Mouse (Mus musculus) spleen, adult 2 months (tissue): ENCODE results near the gene Cpa4. TPM values are rescaled to one million over a fixed set of nuclear protein-coding genes. Genes with fewer than 3 reads are reported as not detected.

Experiments used
- DNase-seq, 2 experiments: peaks; one replicate each; pipeline versions ENCODE4 v3.0.0 to v3.0.0-alpha.2; 2012 to 2021; ENCODE audit warnings: low spot score in 2 of 2, low read depth in 1 of 2
- H3K27ac ChIP-seq: fragments of 200-500 bp; 2 replicates; pipeline ENCODE4 v1.5.1; 2012; ENCODE audit warnings: low read length, inconsistent platforms; ENCODE audit not compliant: insufficient read depth
- H3K27me3 ChIP-seq: fragments of 200-500 bp; 2 replicates; pipeline ENCODE4 v1.6.1; 2012; ENCODE audit warnings: mild to moderate bottlenecking, moderate library complexity, low read length, inconsistent platforms; ENCODE audit not compliant: control insufficient read depth, insufficient read depth
- H3K36me3 ChIP-seq: fragments of 200-500 bp; 2 replicates; pipeline ENCODE4 v1.6.1; 2012; ENCODE audit warnings: mild to moderate bottlenecking, low read length, inconsistent platforms; ENCODE audit not compliant: control insufficient read depth, insufficient read depth
- H3K4me1 ChIP-seq: fragments of 200-500 bp; 2 replicates; pipeline ENCODE4 v1.6.1; 2011; ENCODE audit warnings: inconsistent platforms; ENCODE audit not compliant: control insufficient read depth, insufficient read depth, insufficient read length
- H3K4me3 ChIP-seq: fragments of 200-500 bp; 2 replicates; pipeline ENCODE4 v1.5.1; 2011; ENCODE audit warnings: mild to moderate bottlenecking, inconsistent platforms; ENCODE audit not compliant: insufficient read depth, insufficient read length; ENCODE audit errors: extremely low read depth
- CTCF ChIP-seq: fragments of 200-500 bp; IDR thresholded peaks from 2 replicates; pipeline ENCODE4 v1.5.1; 2011; ENCODE audit warnings: mild to moderate bottlenecking, inconsistent platforms; ENCODE audit not compliant: insufficient read depth, insufficient read length, insufficient replicate concordance; ENCODE audit errors: extremely low read depth
- POLR2A ChIP-seq: fragments of 200-500 bp; IDR thresholded peaks from 2 replicates; pipeline ENCODE4 v1.6.1; 2011; ENCODE audit warnings: low read depth, low read length, inconsistent platforms
- WGBS: fragments of 180-500 bp; shearing (Covaris S2); methylation state at CpG from one replicate; pipeline ENCODE4 v1.1.7; 2018; 5-methylcytosine and 5-hydroxymethylcytosine counted together
- polyA plus RNA-seq: library from polyadenylated mRNA; depleted of rRNA; stranded (reverse); fragments of >200 nt; gene quantifications from 2 replicates; pipeline ENCODE4 v1.2.3, GENCODE M21; 2012

The Cpa4 gene
- polyA plus RNA-seq, 1 experiment, result not detected

- WGBS, result 55% methylated on average over 5 of the region's 5 CpGs
Observed at GRCm38 (mm10) chr6:30591851-30592404, 23.8 kb downstream of the Cpa4 start.

GRCm38 (mm10) chr6:30592417-30592974 is 24.3 kb downstream of the Cpa4 start:
- no peaks in the 10 kb centered on the region for H3K27me3 ChIP-seq
- no peak for TF ChIP-seq POLR2A
- TF ChIP-seq CTCF, result no peak
- H3K27ac ChIP-seq, result no peak overlapping the region
- 73% methylated on average over 10 of the region's 10 CpGs for WGBS
- H3K4me1 ChIP-seq, result peaks cover 3% of the 10 kb centered on the region; the same call in 1 of the 2 replicates
- no peak overlapping the region for H3K4me3 ChIP-seq
- H3K36me3 ChIP-seq, result no peaks in the 10 kb centered on the region
- no peak for DNase-seq

More at GRCm38 (mm10) chr6:30591851-30592404, 23.8 kb downstream of the Cpa4 start:
- TF ChIP-seq POLR2A, result no peak
- no peak for DNase-seq
- H3K36me3 ChIP-seq, result no peaks in the 10 kb centered on the region
- peaks cover 3% of the 10 kb centered on the region; the same call in 1 of the 2 replicates for H3K4me1 ChIP-seq
- no peak overlapping the region for H3K4me3 ChIP-seq
- H3K27me3 ChIP-seq, result no peaks in the 10 kb centered on the region
- H3K27ac ChIP-seq, result no peak overlapping the region

GRCm38 (mm10) chr6:30594364-30594763 is 26.2 kb downstream of the Cpa4 start:
- peaks cover 3% of the 10 kb centered on the region; the same call in 1 of the 2 replicates for H3K4me1 ChIP-seq
- H3K4me3 ChIP-seq, result no peak overlapping the region
- 92% methylated on average over 7 of the region's 7 CpGs for WGBS
- TF ChIP-seq POLR2A (no peak), CTCF (no peak)
- no peak overlapping the region for H3K27ac ChIP-seq
- no peaks in the 10 kb centered on the region for H3K27me3 ChIP-seq
- DNase-seq, result no peak
- H3K36me3 ChIP-seq, result no peaks in the 10 kb centered on the region

- Histone ChIP-seq H3K4me1 (peaks cover 3% of the 10 kb centered on the region; the same call in 1 of the 2 replicates), H3K27me3 (no peaks in the 10 kb centered on the region), H3K4me3 (no peak overlapping the region), H3K36me3 (no peaks in the 10 kb centered on the region), H3K27ac (no peak overlapping the region)
- no peak for DNase-seq
- TF ChIP-seq CTCF (no peak), POLR2A (no peak)
- 96% methylated on average over 8 of the region's 8 CpGs for WGBS
Observed at GRCm38 (mm10) chr6:30596230-30596898, 28.2 kb downstream of the Cpa4 start.

GRCm38 (mm10) chr6:30600033-30600432 is 31.9 kb downstream of the Cpa4 start:
- WGBS, result 84% methylated on average over 3 of the region's 3 CpGs
- Histone ChIP-seq H3K4me3 (no peak overlapping the region), H3K27me3 (no peaks in the 10 kb centered on the region), H3K27ac (no peak overlapping the region), H3K36me3 (no peaks in the 10 kb centered on the region), H3K4me1 (no peaks in the 10 kb centered on the region)
- TF ChIP-seq CTCF (no peak), POLR2A (no peak)
- no peak for DNase-seq

- Histone ChIP-seq H3K4me1 (no peaks in the 10 kb centered on the region), H3K4me3 (no peak overlapping the region), H3K27me3 (no peaks in the 10 kb centered on the region), H3K27ac (no peak overlapping the region), H3K36me3 (no peaks in the 10 kb centered on the region)
- WGBS, result 84% methylated on average over 1 of the region's 1 CpGs
- TF ChIP-seq POLR2A (no peak), CTCF (no peak)
- DNase-seq, result no peak
Observed at GRCm38 (mm10) chr6:30600995-30601394, 32.8 kb downstream of the Cpa4 start.

GRCm38 (mm10) chr6:30604342-30604867 is 36.2 kb downstream of the Cpa4 start:
- Histone ChIP-seq H3K4me3 (no peak overlapping the region), H3K4me1 (no peaks in the 10 kb centered on the region), H3K36me3 (no peaks in the 10 kb centered on the region), H3K27me3 (no peaks in the 10 kb centered on the region), H3K27ac (no peak overlapping the region)
- 86% methylated on average over 7 of the region's 7 CpGs for WGBS
- DNase-seq, result no peak
- TF ChIP-seq CTCF (no peak), POLR2A (no peak)
